Mouse (Mus musculus): ENCODE data around the gene Kank3.

The Kank3 gene

DNA sequence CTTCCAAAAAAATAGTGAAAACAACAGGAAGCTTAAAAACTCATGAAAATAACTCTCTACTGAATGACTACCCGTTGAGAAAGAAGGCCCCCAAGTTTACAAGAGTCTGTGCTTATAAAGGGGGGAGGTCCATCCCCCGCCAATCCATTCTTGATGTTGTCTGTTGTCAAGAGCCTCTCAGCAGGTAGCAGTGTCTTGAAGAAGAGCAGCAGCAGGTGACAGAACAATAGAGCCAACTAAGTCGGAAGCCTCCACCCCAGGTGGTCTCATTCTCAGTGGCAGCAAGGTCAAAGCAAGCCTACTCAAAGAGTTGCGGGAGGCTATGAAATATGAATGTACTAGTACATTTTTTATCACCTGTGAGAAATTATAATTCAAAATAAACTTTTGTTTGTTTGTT lies 47.5 kb downstream of the Kank3 start:
- no peak for DNase-seq (ENCODE audit: low spot score)

DNA sequence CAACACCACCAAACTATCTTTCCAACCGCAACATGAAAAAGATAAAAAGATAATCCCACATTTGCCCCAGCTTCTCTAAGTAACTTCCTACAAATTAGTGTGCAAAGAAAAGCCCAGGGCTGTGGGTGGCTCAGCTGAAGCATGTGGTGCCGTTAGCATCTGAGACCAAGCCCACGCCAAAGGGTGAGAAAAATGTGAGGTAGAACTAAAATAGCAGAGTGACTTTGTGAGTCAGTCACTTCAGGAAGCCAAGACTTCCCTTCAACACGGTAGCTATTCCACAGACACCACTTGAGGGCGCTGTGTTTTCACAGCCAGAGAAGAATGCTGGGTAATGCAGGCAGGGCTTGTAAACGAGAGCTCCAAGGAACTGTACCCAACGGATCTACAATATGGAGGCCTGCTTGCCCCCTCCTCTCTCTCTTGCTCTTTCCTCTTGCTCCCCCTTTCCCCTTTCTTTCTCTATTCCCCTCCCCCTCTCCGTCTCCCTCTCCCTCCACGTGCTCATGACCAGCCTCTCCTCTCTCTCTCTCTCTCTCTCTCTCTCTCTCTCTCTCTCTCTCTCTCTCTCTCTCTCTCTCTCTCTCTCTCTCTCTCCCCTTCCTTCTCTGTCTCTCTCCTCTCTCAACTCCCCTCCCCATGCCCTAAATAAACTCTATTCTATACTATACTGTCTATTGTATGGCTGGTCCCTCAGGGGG lies 55.2 kb downstream of the Kank3 start:
- no peak for DNase-seq (ENCODE audit: low spot score)
